Mouse (Mus musculus): ENCODE data around the gene Olfr1033.
"Not testable (repeated sequence)": the region's sequence is repeated elsewhere in the genome, so short reads cannot be mapped to it uniquely, and the experiment has no call there.

The Olfr1033 gene

GRCm38 (mm10) chr2:86020406-86020805 is at the start of gene Olfr1033:
Gene Olfr1033, plus strand, starts transcription at chr2:86020633.
- not testable (repeated sequence) for DNase-seq (ENCODE audit: low spot score in 2 of 2)

- DNase-seq (ENCODE audit: low spot score in 2 of 2), result no peak
Observed at GRCm38 (mm10) chr2:85973595-85973994, 46.8 kb upstream of the Olfr1033 start, which contains the start of gene Olfr1029. Gene Olfr1029, plus strand, starts transcription at chr2:85973895.

- DNase-seq (ENCODE audit: low spot score in 2 of 2), result no peak
Observed at GRCm38 (mm10) chr2:85978976-85979375, 41.5 kb upstream of the Olfr1033 start, which contains the start of gene Olfr1030. Gene Olfr1030, plus strand, starts transcription at chr2:85979276.

GRCm38 (mm10) chr2:85990004-85990403 is 30.4 kb upstream of the Olfr1033 start, which contains the start of gene Olfr1031:
Gene Olfr1031, plus strand, starts transcription at chr2:85990304.
- DNase-seq (ENCODE audit: low spot score in 2 of 2), result no peak

GRCm38 (mm10) chr2:86005240-86005639 is 15.2 kb upstream of the Olfr1033 start, which contains the start of gene Olfr1032:
Gene Olfr1032, plus strand, starts transcription at chr2:86005540.
- no peak for DNase-seq (ENCODE audit: low spot score in 2 of 2)

- not testable (repeated sequence) for DNase-seq (ENCODE audit: low spot score in 2 of 2)
Observed at GRCm38 (mm10) chr2:86021518-86021917, 1.1 kb downstream of the Olfr1033 start.

GRCm38 (mm10) chr2:86045561-86045960 is 25.1 kb downstream of the Olfr1033 start, which contains the start of gene Olfr1034:
Gene Olfr1034, plus strand, starts transcription at chr2:86045861.
- DNase-seq (ENCODE audit: low spot score in 2 of 2), result no peak

DNA sequence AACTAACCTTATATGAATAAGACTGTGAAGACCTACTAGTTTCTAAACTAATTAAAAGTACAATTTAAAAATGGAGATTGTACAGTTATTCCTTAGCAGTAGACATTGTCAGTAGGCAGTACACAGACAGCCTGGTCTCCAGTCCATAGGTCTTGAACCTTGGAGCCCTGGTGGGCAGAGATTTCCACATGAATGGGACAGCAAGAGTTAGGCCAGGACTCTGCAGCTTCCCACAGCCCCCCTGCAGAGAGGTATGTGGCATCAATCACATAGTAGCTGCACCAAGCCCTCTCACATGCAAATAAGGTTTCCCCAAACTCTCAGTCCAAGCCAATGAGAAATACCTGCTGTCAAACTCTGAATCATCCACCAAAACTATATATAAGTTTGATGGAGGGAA is 30.3 kb downstream of the Olfr1033 start:
- DNase-seq (ENCODE audit: low spot score in 2 of 2), result not testable (repeated sequence)

GRCm38 (mm10) chr2:86063766-86064165 is 43.3 kb downstream of the Olfr1033 start:
- not testable (repeated sequence) for DNase-seq (ENCODE audit: low spot score in 2 of 2)

- no peak for DNase-seq (ENCODE audit: low spot score in 2 of 2)
Observed at GRCm38 (mm10) chr2:86070189-86070588, 49.8 kb downstream of the Olfr1033 start.

- not testable (repeated sequence) for DNase-seq (ENCODE audit: low spot score in 2 of 2)
Observed at GRCm38 (mm10) chr2:86073692-86074091, 53.3 kb downstream of the Olfr1033 start, which contains the start of gene Olfr1036. Gene Olfr1036, plus strand, starts transcription at chr2:86073992.

DNA sequence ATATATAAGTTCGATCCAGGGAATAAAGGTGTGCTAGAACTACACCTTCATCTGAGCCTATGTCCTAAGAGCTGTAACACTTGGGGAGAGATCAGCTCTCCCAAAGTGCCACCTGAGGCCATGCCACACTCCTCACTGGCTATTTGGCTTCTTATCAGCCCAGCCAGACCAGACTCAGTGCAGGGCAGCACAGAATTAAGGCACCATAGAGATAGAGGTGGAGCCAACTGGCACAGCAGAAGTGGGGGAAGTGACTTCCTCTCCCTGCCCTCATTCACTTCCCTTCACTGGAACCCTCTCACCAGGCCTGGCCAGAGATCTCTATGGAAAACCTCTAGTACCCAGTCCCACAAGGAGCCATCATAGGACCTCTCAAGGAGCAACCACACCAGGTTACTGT is 60.0 kb downstream of the Olfr1033 start:
- not testable (repeated sequence) for DNase-seq (ENCODE audit: low spot score in 2 of 2)

DNA sequence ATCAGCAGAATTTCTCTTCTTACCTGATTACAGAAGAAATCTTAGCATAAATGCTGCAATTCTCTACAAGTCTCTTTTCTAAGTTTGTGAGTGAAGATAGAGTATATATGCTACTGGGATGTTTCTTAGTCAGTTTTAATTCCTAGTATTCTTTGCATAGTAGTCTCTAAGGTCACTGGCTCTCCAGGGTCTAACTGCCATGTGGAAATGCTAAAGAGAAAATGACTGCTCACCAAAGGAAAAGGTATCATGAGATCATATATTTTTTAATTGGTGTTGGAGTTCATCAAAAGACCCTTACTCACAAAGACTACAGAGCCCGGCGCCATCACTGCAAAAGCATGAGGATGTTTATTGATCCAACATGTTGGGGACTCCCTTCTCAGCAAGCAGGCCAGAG is 66.9 kb downstream of the Olfr1033 start, which contains the start of gene Olfr1037:
TSS of gene Olfr1037 (minus strand) at position 101 of the 400 bp plus-strand sequence.
- no peak for DNase-seq (ENCODE audit: low spot score in 2 of 2)

Measured in spleen, postnatal 14 days (tissue).